ENCODE assay signal across 7 mouse cellular contexts in the genomic region with DNA sequence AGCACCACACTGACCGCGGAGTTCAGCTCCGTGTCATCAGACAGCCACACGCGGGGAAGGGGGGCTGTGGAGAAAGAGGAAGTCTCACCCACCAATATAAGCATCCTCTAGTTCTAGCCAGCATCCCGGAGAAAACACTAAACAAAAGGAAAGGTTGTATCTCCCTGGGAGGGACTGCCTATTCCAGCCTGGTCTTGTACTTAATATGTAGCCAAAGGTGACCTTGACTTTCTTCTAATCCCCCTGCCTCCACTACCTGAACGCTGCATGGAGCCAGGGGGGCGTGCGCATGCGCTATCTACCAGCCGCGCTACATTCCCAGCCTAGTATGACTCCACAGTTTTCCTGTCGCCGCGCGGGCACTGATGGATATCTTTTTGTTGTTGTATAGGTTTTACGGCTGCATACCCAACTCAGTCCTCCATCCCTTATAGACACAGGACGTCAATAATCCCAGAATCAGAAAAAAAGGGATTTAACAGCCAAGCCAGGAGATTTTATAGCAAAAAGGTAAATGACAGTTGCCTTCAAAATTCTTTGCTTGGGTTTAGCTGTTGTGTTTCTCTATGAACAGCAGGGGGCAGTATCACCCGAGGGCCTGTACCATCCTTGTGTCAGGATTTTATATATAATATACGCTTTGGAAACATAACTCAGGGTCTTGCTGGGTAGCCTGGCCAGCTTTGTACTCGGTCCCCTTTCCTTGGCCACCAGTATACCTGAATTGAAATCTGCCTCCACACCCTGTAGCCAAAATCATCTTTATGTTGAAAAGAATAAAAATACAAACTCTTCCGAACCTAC. TPM values are rescaled to one million over a fixed set of nuclear protein-coding genes. Genes with fewer than 3 reads are reported as not detected.
DNase-seq lines count a peak whose midpoint lies in the region; ATAC-seq and TF ChIP-seq lines count a peak whose summit lies in the region.

No protein-coding gene starts in this region.

- H3K27ac ChIP-seq in forebrain, embryonic 12.5 days, result no peak overlapping the region
- peak overlapping the region; percentile 42; the same call in 1 of the 2 replicates for H3K27ac ChIP-seq in hindbrain, postnatal 0 days
- H3K27ac ChIP-seq in limb, embryonic 12.5 days, result no peak overlapping the region
- no peak overlapping the region for H3K27ac ChIP-seq in midbrain, embryonic 13.5 days
- no peak overlapping the region for H3K27ac ChIP-seq in stomach, embryonic 15.5 days

- H3K36me3 ChIP-seq in forebrain, embryonic 12.5 days (replicated peaks), result no peaks in the 10 kb centered on the region
- no peaks in the 10 kb centered on the region for H3K36me3 ChIP-seq in hindbrain, postnatal 0 days (ENCODE audit: insufficient read depth, low read length)
- no peaks in the 10 kb centered on the region for H3K36me3 ChIP-seq in limb, embryonic 12.5 days
- no peaks in the 10 kb centered on the region for H3K36me3 ChIP-seq in midbrain, embryonic 13.5 days
- no peaks in the 10 kb centered on the region for H3K36me3 ChIP-seq in stomach, embryonic 15.5 days

- H3K9ac ChIP-seq in forebrain, embryonic 12.5 days, result peak overlapping the region; percentile 5; the same call in 1 of the 2 replicates
- H3K9ac ChIP-seq in hindbrain, postnatal 0 days (replicated peaks; ENCODE audit: low read length), result peak overlapping the region; percentile 25
- H3K9ac ChIP-seq in limb, embryonic 12.5 days (replicated peaks), result peak overlapping the region; percentile 27; the same call in 1 of the 2 replicates
- H3K9ac ChIP-seq in midbrain, embryonic 13.5 days (replicated peaks), result no peak overlapping the region; the same call in 1 of the 2 replicates
- peak overlapping the region; percentile 9; the same call in 1 of the 2 replicates for H3K9ac ChIP-seq in stomach, embryonic 15.5 days

- H3K9me3 ChIP-seq in forebrain, embryonic 12.5 days, result no peaks in the 10 kb centered on the region
- H3K9me3 ChIP-seq in hindbrain, postnatal 0 days (ENCODE audit: low read length), result no peaks in the 10 kb centered on the region
- no peaks in the 10 kb centered on the region for H3K9me3 ChIP-seq in limb, embryonic 12.5 days
- no peaks in the 10 kb centered on the region for H3K9me3 ChIP-seq in midbrain, embryonic 13.5 days
- no peaks in the 10 kb centered on the region for H3K9me3 ChIP-seq in stomach, embryonic 15.5 days

- H3K4me2 ChIP-seq in forebrain, embryonic 12.5 days, result peak overlapping the region; percentile 49
- H3K4me2 ChIP-seq in hindbrain, postnatal 0 days (ENCODE audit: low read depth, low read length), result peak overlapping the region; percentile 50
- peak overlapping the region; percentile 54 for H3K4me2 ChIP-seq in limb, embryonic 12.5 days
- H3K4me2 ChIP-seq in midbrain, embryonic 13.5 days (replicated peaks), result peak overlapping the region; percentile 43
- H3K4me2 ChIP-seq in stomach, embryonic 15.5 days, result peak overlapping the region; percentile 50

- 15% methylated on average over 22 of the region's 22 CpGs for WGBS in forebrain, embryonic 12.5 days
- WGBS in hindbrain, postnatal 0 days, result 12% methylated on average over 22 of the region's 22 CpGs
- 12% methylated on average over 22 of the region's 22 CpGs for WGBS in limb, embryonic 12.5 days
- 17% methylated on average over 22 of the region's 22 CpGs for WGBS in midbrain, embryonic 13.5 days
- WGBS in stomach, embryonic 15.5 days, result 11% methylated on average over 22 of the region's 22 CpGs

- peak; percentile 75 for TF ChIP-seq CTCF in hindbrain, postnatal 0 days (IDR thresholded peaks at IDR 0.05; ENCODE audit: low read depth)

- 0 out of 2 replicates have a peak, but pooled peaks have one; percentile 55 for ATAC-seq in forebrain, embryonic 12.5 days (ENCODE audit: low FRiP score)
- ATAC-seq in hindbrain, postnatal 0 days, result peak; percentile 78
- no peak for ATAC-seq in limb, embryonic 12.5 days (ENCODE audit: insufficient number of reproducible peaks, insufficient read depth, low FRiP score, low TSS enrichment, low read depth)
- peak; percentile 58 for ATAC-seq in midbrain, embryonic 13.5 days
- peak; percentile 51; the same call in 1 of the 2 replicates for ATAC-seq in stomach, embryonic 15.5 days (ENCODE audit: insufficient read depth, low FRiP score, low read depth)

- H3K27me3 ChIP-seq in forebrain, embryonic 12.5 days, result peaks cover 17% of the 10 kb centered on the region
- no peaks in the 10 kb centered on the region for H3K27me3 ChIP-seq in hindbrain, postnatal 0 days (ENCODE audit: insufficient read depth, low read length)
- no peaks in the 10 kb centered on the region for H3K27me3 ChIP-seq in limb, embryonic 12.5 days
- H3K27me3 ChIP-seq in midbrain, embryonic 13.5 days, result peaks cover 8% of the 10 kb centered on the region
- no peaks in the 10 kb centered on the region for H3K27me3 ChIP-seq in stomach, embryonic 15.5 days (replicated peaks)

- H3K4me3 ChIP-seq in forebrain, embryonic 12.5 days (replicated peaks), result peak overlapping the region; percentile 6
- H3K4me3 ChIP-seq in hindbrain, postnatal 0 days (ENCODE audit: low read length), result peak overlapping the region; percentile 19
- peak overlapping the region; percentile 25 for H3K4me3 ChIP-seq in limb, embryonic 12.5 days (replicated peaks)
- H3K4me3 ChIP-seq in midbrain, embryonic 13.5 days (replicated peaks), result peak overlapping the region; percentile 12
- H3K4me3 ChIP-seq in stomach, embryonic 15.5 days (replicated peaks), result no peak overlapping the region; the same call in 1 of the 2 replicates

- peaks cover 10% of the 10 kb centered on the region for H3K4me1 ChIP-seq in forebrain, embryonic 12.5 days
- no peaks in the 10 kb centered on the region for H3K4me1 ChIP-seq in hindbrain, postnatal 0 days (ENCODE audit: insufficient read depth, low read length)
- H3K4me1 ChIP-seq in limb, embryonic 12.5 days (replicated peaks), result peaks cover 22% of the 10 kb centered on the region
- H3K4me1 ChIP-seq in midbrain, embryonic 13.5 days (replicated peaks), result peaks cover 13% of the 10 kb centered on the region
- peaks cover 13% of the 10 kb centered on the region; the same call in 1 of the 2 replicates for H3K4me1 ChIP-seq in stomach, embryonic 15.5 days

- peak; percentile 92 for DNase-seq in ES-CJ7 (ENCODE audit: low read depth, low spot score)
- DNase-seq in WW6 (ENCODE audit: low read depth, low spot score), result peak; percentile 89
- peak; percentile 80 for DNase-seq in hindbrain, postnatal 0 days (ENCODE audit: low spot score)

RNA-seq across cellular contexts. Expression of a gene that starts 12.9 kb away (rescaled TPM):
- 2.1 and 4.3 TPM in 2 replicates for polyA plus RNA-seq in forebrain, embryonic 12.5 days (2016; fragmentation: Nextera tagmentation; extraction: Ambion mirVana)
- total RNA-seq in hindbrain, postnatal 0 days (2014; rRNA removed), result 97.3 and 122 TPM in 2 replicates
- 8.5 and 9.4 TPM in 2 replicates for polyA plus RNA-seq in hindbrain, postnatal 0 days (2015; fragmentation: Nextera tagmentation; extraction: Ambion mirVana)
- polyA plus RNA-seq in limb, embryonic 12.5 days (2016; fragmentation: Nextera tagmentation; extraction: Ambion mirVana), result 3.1 and 3.5 TPM in 2 replicates
- 6.8 and 7.5 TPM in 2 replicates for polyA plus RNA-seq in midbrain, embryonic 13.5 days (2015; fragmentation: Nextera tagmentation; extraction: Ambion mirVana)
- 4.5 and 4.7 TPM in 2 replicates for polyA plus RNA-seq in stomach, embryonic 15.5 days (2015; fragmentation: Nextera tagmentation; extraction: Ambion mirVana)

RNA-seq across cellular contexts. Expression of a gene that starts 13.2 kb away (rescaled TPM):
- 0.19 and 0.36 TPM in 2 replicates for polyA plus RNA-seq in forebrain, embryonic 12.5 days (2016; fragmentation: Nextera tagmentation; extraction: Ambion mirVana)
- 0.42 and 0.79 TPM in 2 replicates for total RNA-seq in hindbrain, postnatal 0 days (2014; rRNA removed)
- 0.29 and 0.71 TPM in 2 replicates for polyA plus RNA-seq in hindbrain, postnatal 0 days (2015; fragmentation: Nextera tagmentation; extraction: Ambion mirVana)
- polyA plus RNA-seq in limb, embryonic 12.5 days (2016; fragmentation: Nextera tagmentation; extraction: Ambion mirVana), result 0.09 and 0.21 TPM in 2 replicates
- 0.93 and 1.3 TPM in 2 replicates for polyA plus RNA-seq in midbrain, embryonic 13.5 days (2015; fragmentation: Nextera tagmentation; extraction: Ambion mirVana)
- polyA plus RNA-seq in stomach, embryonic 15.5 days (2015; fragmentation: Nextera tagmentation; extraction: Ambion mirVana), result 0.23 and 0.27 TPM in 2 replicates
